Comparison of ENCODE assay signal across 22 mouse cellular contexts in the genomic region with DNA sequence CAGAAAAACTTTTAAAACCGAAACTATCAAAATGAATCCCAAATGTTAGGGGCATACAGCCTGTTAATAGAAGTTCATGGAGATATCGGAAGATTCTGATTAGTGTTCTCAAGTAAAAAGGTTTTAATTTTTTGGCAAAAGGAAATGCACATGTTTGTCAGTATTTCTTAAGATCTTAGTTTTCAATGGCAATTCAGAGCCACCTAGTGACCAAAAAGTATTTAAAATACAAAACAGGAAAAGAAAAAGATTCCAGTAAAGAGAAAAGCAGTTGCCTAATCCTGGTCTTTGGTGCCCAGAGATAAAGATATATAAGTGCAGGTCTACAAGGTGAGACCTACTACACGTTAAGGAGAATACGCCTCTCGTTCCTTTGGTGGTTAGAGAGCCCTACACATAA.
"Had no signal": no experiment of that assay in that cellular context is flagged by ENCODE, and none has a peak within 500 bp of the region (broad histone marks: within the 10 kb centered on the region; RNA-seq: fewer than 3 reads in every experiment).

No protein-coding gene starts in this region.

- DNase-seq: kidney, adult 2 months; kidney, postnatal 10 days; kidney, postnatal 36 days; left cerebral cortex, postnatal 4 days; liver, postnatal 0 days; lung, postnatal 10 days; lung, postnatal 4 days; retina, postnatal 1 day; right cerebral cortex, postnatal 25 days; spleen, adult 18-20 months; thymus, adult 18-20 months; thymus, postnatal 36 days had no signal

- H3K4me3 ChIP-seq: limb, embryonic 12.5 days; limb, embryonic 15.5 days; lung, embryonic 15.5 days; midbrain, embryonic 12.5 days; neural tube, embryonic 12.5 days; neural tube, embryonic 15.5 days; stomach, embryonic 15.5 days had no signal

- H3K4me1 ChIP-seq: limb, embryonic 15.5 days; lung, embryonic 15.5 days; midbrain, embryonic 12.5 days; neural tube, embryonic 12.5 days; neural tube, embryonic 15.5 days; stomach, embryonic 15.5 days had no signal

- H3K27ac ChIP-seq: limb, embryonic 12.5 days; limb, embryonic 15.5 days; liver, embryonic 14.5 days; lung, embryonic 15.5 days; midbrain, embryonic 12.5 days; neural tube, embryonic 12.5 days; neural tube, embryonic 15.5 days; stomach, embryonic 15.5 days had no signal

- H3K27me3 ChIP-seq: limb, embryonic 12.5 days; limb, embryonic 15.5 days; lung, embryonic 15.5 days; midbrain, embryonic 12.5 days; neural tube, embryonic 12.5 days; neural tube, embryonic 15.5 days; stomach, embryonic 15.5 days had no signal

- H3K9ac ChIP-seq: limb, embryonic 12.5 days; limb, embryonic 15.5 days; liver, embryonic 14.5 days; liver, postnatal 0 days; lung, embryonic 15.5 days; midbrain, embryonic 12.5 days; neural tube, embryonic 12.5 days; neural tube, embryonic 15.5 days; stomach, embryonic 15.5 days had no signal

- H3K36me3 ChIP-seq: limb, embryonic 12.5 days; limb, embryonic 15.5 days; lung, embryonic 15.5 days; midbrain, embryonic 12.5 days; neural tube, embryonic 12.5 days; neural tube, embryonic 15.5 days; stomach, embryonic 15.5 days had no signal

- H3K9me3 ChIP-seq: limb, embryonic 12.5 days; limb, embryonic 15.5 days; lung, embryonic 15.5 days; midbrain, embryonic 12.5 days; neural tube, embryonic 12.5 days; neural tube, embryonic 15.5 days; stomach, embryonic 15.5 days had no signal

- H3K4me2 ChIP-seq: limb, embryonic 12.5 days; limb, embryonic 15.5 days; liver, embryonic 11.5 days; lung, embryonic 15.5 days; midbrain, embryonic 12.5 days; neural tube, embryonic 12.5 days; neural tube, embryonic 15.5 days; stomach, embryonic 15.5 days had no signal

- ATAC-seq: intestine, embryonic 16.5 days; liver, postnatal 0 days had no signal
